Mouse (Mus musculus) spleen, adult 12 weeks (tissue): ENCODE results near the gene Cd59b.

Source experiments
- DNase-seq: peaks from one replicate; pipeline ENCODE4 v3.0.0; 2022; ENCODE audit warnings: low spot score

Gene Cd59b

GRCm38 (mm10) chr2:104069704-104070185 lies at the start of gene Cd59b:
Gene Cd59b, plus strand, starts transcription at chr2:104069849.
- DNase-seq = no peak

GRCm38 (mm10) chr2:104023096-104023495 lies 46.6 kb upstream of the Cd59b start:
- no peak for DNase-seq

GRCm38 (mm10) chr2:104024656-104025055 lies 45.0 kb upstream of the Cd59b start:
- no peak for DNase-seq

- DNase-seq = peak; percentile 86
Observed at GRCm38 (mm10) chr2:104027458-104028138, 42.1 kb upstream of the Cd59b start, which contains the start of gene Fbxo3. Gene Fbxo3, plus strand, starts transcription at chr2:104027721.

GRCm38 (mm10) chr2:104028139-104028723 lies 41.4 kb upstream of the Cd59b start, which contains the start of gene 4931422A03Rik:
Gene 4931422A03Rik, minus strand, starts transcription at chr2:104028361.
- DNase-seq = peak; percentile 32

GRCm38 (mm10) chr2:104029074-104029473 lies 40.6 kb upstream of the Cd59b start:
- no peak for DNase-seq

- DNase-seq = no peak
Observed at GRCm38 (mm10) chr2:104030381-104030780, 39.3 kb upstream of the Cd59b start.

- DNase-seq = no peak
Observed at GRCm38 (mm10) chr2:104032056-104032455, 37.6 kb upstream of the Cd59b start.

GRCm38 (mm10) chr2:104034832-104035472 lies 34.7 kb upstream of the Cd59b start:
- DNase-seq = peak; percentile 50

GRCm38 (mm10) chr2:104035595-104035994 lies 34.1 kb upstream of the Cd59b start:
- DNase-seq = no peak

GRCm38 (mm10) chr2:104036316-104036715 lies 33.3 kb upstream of the Cd59b start:
- no peak for DNase-seq

- DNase-seq = no peak
Observed at GRCm38 (mm10) chr2:104038236-104038635, 31.4 kb upstream of the Cd59b start.

- no peak for DNase-seq
Observed at GRCm38 (mm10) chr2:104041632-104042031, 28.0 kb upstream of the Cd59b start.

- no peak for DNase-seq
Observed at GRCm38 (mm10) chr2:104042766-104043165, 26.9 kb upstream of the Cd59b start.

- no peak for DNase-seq
Observed at GRCm38 (mm10) chr2:104043624-104044478, 25.8 kb upstream of the Cd59b start.

GRCm38 (mm10) chr2:104044479-104045080 lies 25.1 kb upstream of the Cd59b start:
- DNase-seq = no peak

- DNase-seq = no peak
Observed at GRCm38 (mm10) chr2:104058381-104058780, 11.3 kb upstream of the Cd59b start.

- DNase-seq = no peak
Observed at GRCm38 (mm10) chr2:104058954-104059353, 10.7 kb upstream of the Cd59b start.

- DNase-seq = no peak
Observed at GRCm38 (mm10) chr2:104059786-104060185, 9.9 kb upstream of the Cd59b start.

GRCm38 (mm10) chr2:104060996-104061395 lies 8.7 kb upstream of the Cd59b start:
- DNase-seq = no peak

- DNase-seq = no peak
Observed at GRCm38 (mm10) chr2:104062665-104063064, 7.0 kb upstream of the Cd59b start.

- DNase-seq = no peak
Observed at GRCm38 (mm10) chr2:104064152-104064551, 5.5 kb upstream of the Cd59b start.
